Mouse (Mus musculus) hindbrain, embryonic 12.5 days (tissue): ENCODE data around the gene Gm5662. TPM values are rescaled to one million over a fixed set of nuclear protein-coding genes. Genes with fewer than 3 reads are reported as not detected.
"Not testable (repeated sequence)": the region's sequence is repeated elsewhere in the genome, so short reads cannot be mapped to it uniquely, and the experiment has no call there.

ENCODE experiments used
- ATAC-seq: fragments of 200-750 bp; cut with Nextera tagmentation; 2 replicates; pipeline ENCODE4 v1.8.0; 2017; ENCODE audit warnings: moderate TSS enrichment; ENCODE audit not compliant: low FRiP score
- H3K27ac ChIP-seq: fragments of 300-500 bp; sonication (generic); 2 replicates; pipeline ENCODE4 v1.5.1; 2016; ENCODE audit warnings: mild to moderate bottlenecking
- H3K27me3 ChIP-seq: fragments of 300-500 bp; sonication (generic); 2 replicates; pipeline ENCODE4 v1.6.1; 2016; ENCODE audit warnings: mild to moderate bottlenecking
- H3K36me3 ChIP-seq: fragments of 300-500 bp; sonication (generic); 2 replicates; pipeline ENCODE4 v1.6.1; 2016; ENCODE audit warnings: mild to moderate bottlenecking
- H3K4me1 ChIP-seq: fragments of 300-500 bp; sonication (generic); 2 replicates; pipeline ENCODE4 v1.6.1; 2016
- H3K4me2 ChIP-seq: fragments of 300-500 bp; sonication (generic); replicated peaks from 2 replicates; pipeline ENCODE4 v1.6.1; 2016; ENCODE audit warnings: mild to moderate bottlenecking
- H3K4me3 ChIP-seq: fragments of 300-500 bp; sonication (generic); 2 replicates; pipeline ENCODE4 v1.5.1; 2016; ENCODE audit warnings: mild to moderate bottlenecking
- H3K9ac ChIP-seq: fragments of 300-500 bp; sonication (generic); 2 replicates; pipeline ENCODE4 v1.6.1; 2016; ENCODE audit warnings: mild to moderate bottlenecking, moderate library complexity
- H3K9me3 ChIP-seq: fragments of 300-500 bp; sonication (generic); replicated peaks from 2 replicates; pipeline ENCODE4 v1.6.1; 2016; ENCODE audit warnings: mild to moderate bottlenecking
- WGBS: fragments of 180-500 bp; shearing (Covaris S2); methylation state at CpG from one replicate; pipeline ENCODE4 v1.1.7; 2016; 5-methylcytosine and 5-hydroxymethylcytosine counted together
- polyA plus RNA-seq: library from polyadenylated mRNA; unstranded; fragments of >200 nt; fragmentation: Nextera tagmentation; extraction: Ambion mirVana; gene quantifications from 2 replicates; pipeline ENCODE4 v1.2.1, GENCODE M21; 2016

Gm5662 gene
- polyA plus RNA-seq, result not detected in 2 replicates

- H3K27me3 ChIP-seq, H3K9me3 ChIP-seq, H3K27ac ChIP-seq, H3K4me1 ChIP-seq, H3K9ac ChIP-seq, H3K36me3 ChIP-seq, H3K4me2 ChIP-seq, ATAC-seq, H3K4me3 ChIP-seq: not testable (repeated sequence)
- WGBS, result 81% methylated on average over 5 of the region's 5 CpGs
Measured at GRCm38 (mm10) chr12:88274400-88274799, at the start of gene Gm5662. Gene Gm5662, minus strand, starts transcription at chr12:88274500.

GRCm38 (mm10) chr12:88323926-88324325 is 49.6 kb upstream of the Gm5662 start, which contains the start of gene Gm5039:
Gene Gm5039, minus strand, starts transcription at chr12:88324026.
- not testable (repeated sequence) for H3K9me3 ChIP-seq, H3K4me1 ChIP-seq, ATAC-seq, H3K4me3 ChIP-seq, H3K27ac ChIP-seq, H3K9ac ChIP-seq, H3K27me3 ChIP-seq, H3K36me3 ChIP-seq, H3K4me2 ChIP-seq
- WGBS, result 90% methylated on average over 2 of the region's 2 CpGs

GRCm38 (mm10) chr12:88314556-88314955 is 40.3 kb upstream of the Gm5662 start:
- WGBS, result 82% methylated on average over 3 of the region's 3 CpGs
- no peak for ATAC-seq
- H3K9me3 ChIP-seq, result no peaks in the 10 kb centered on the region

GRCm38 (mm10) chr12:88297171-88297570 is 22.9 kb upstream of the Gm5662 start:
- 68% methylated on average over 2 of the region's 2 CpGs for WGBS
- H3K4me2 ChIP-seq, H3K4me1 ChIP-seq, H3K4me3 ChIP-seq, ATAC-seq, H3K36me3 ChIP-seq, H3K9ac ChIP-seq, H3K9me3 ChIP-seq, H3K27me3 ChIP-seq, H3K27ac ChIP-seq: not testable (repeated sequence)

More at GRCm38 (mm10) chr12:88314556-88314955, 40.3 kb upstream of the Gm5662 start:
- Histone ChIP-seq H3K4me3 (no peak overlapping the region), H3K4me1 (no peaks in the 10 kb centered on the region), H3K9ac (no peak overlapping the region), H3K4me2 (no peak overlapping the region), H3K27me3 (no peaks in the 10 kb centered on the region), H3K36me3 (no peaks in the 10 kb centered on the region), H3K27ac (no peak overlapping the region)

- not testable (repeated sequence) for H3K4me2 ChIP-seq, H3K27me3 ChIP-seq, H3K36me3 ChIP-seq, H3K9me3 ChIP-seq, ATAC-seq, H3K4me1 ChIP-seq, H3K4me3 ChIP-seq, H3K27ac ChIP-seq, H3K9ac ChIP-seq
- 83% methylated on average over 4 of the region's 4 CpGs for WGBS
Measured at GRCm38 (mm10) chr12:88293082-88293481, 18.8 kb upstream of the Gm5662 start.

GRCm38 (mm10) chr12:88285224-88285623 is 10.9 kb upstream of the Gm5662 start:
- ATAC-seq, H3K27me3 ChIP-seq, H3K4me2 ChIP-seq, H3K36me3 ChIP-seq, H3K9ac ChIP-seq, H3K4me3 ChIP-seq, H3K4me1 ChIP-seq, H3K9me3 ChIP-seq, H3K27ac ChIP-seq: not testable (repeated sequence)
- 87% methylated on average over 5 of the region's 5 CpGs for WGBS

- H3K4me1 ChIP-seq, result no peaks in the 10 kb centered on the region
- WGBS, result 52% methylated on average over 1 of the region's 1 CpGs
- no peak overlapping the region for H3K27ac ChIP-seq
- no peak overlapping the region for H3K4me2 ChIP-seq
- no peak overlapping the region for H3K9ac ChIP-seq
- no peak for ATAC-seq
- no peak overlapping the region for H3K4me3 ChIP-seq
- H3K27me3 ChIP-seq, result no peaks in the 10 kb centered on the region
- no peaks in the 10 kb centered on the region for H3K36me3 ChIP-seq
- peaks cover 3% of the 10 kb centered on the region; the same call in 1 of the 2 replicates for H3K9me3 ChIP-seq
Measured at GRCm38 (mm10) chr12:88257241-88257640, 17.1 kb downstream of the Gm5662 start.

GRCm38 (mm10) chr12:88255917-88256316 is 18.4 kb downstream of the Gm5662 start:
- 60% methylated on average over 2 of the region's 2 CpGs for WGBS
- H3K4me1 ChIP-seq, H3K27ac ChIP-seq, H3K9me3 ChIP-seq, H3K4me2 ChIP-seq, H3K27me3 ChIP-seq, ATAC-seq, H3K36me3 ChIP-seq, H3K4me3 ChIP-seq, H3K9ac ChIP-seq: not testable (repeated sequence)

- not testable (repeated sequence) for H3K36me3 ChIP-seq, H3K4me1 ChIP-seq, ATAC-seq, H3K4me2 ChIP-seq, H3K4me3 ChIP-seq, H3K27ac ChIP-seq, H3K27me3 ChIP-seq, H3K9ac ChIP-seq, H3K9me3 ChIP-seq
- 68% methylated on average over 2 of the region's 2 CpGs for WGBS
Measured at GRCm38 (mm10) chr12:88250000-88250399, 24.3 kb downstream of the Gm5662 start, which contains the start of gene Gm8332. Gene Gm8332, minus strand, starts transcription at chr12:88250100.

GRCm38 (mm10) chr12:88245786-88246185 is 28.5 kb downstream of the Gm5662 start:
- not testable (repeated sequence) for H3K4me1 ChIP-seq, H3K4me3 ChIP-seq, H3K36me3 ChIP-seq, H3K27ac ChIP-seq, ATAC-seq, H3K9me3 ChIP-seq, H3K4me2 ChIP-seq, H3K9ac ChIP-seq, H3K27me3 ChIP-seq

GRCm38 (mm10) chr12:88242940-88243339 is 31.4 kb downstream of the Gm5662 start:
- not testable (repeated sequence) for H3K9ac ChIP-seq, H3K4me1 ChIP-seq, ATAC-seq, H3K4me2 ChIP-seq, H3K27ac ChIP-seq, H3K4me3 ChIP-seq, H3K27me3 ChIP-seq, H3K36me3 ChIP-seq, H3K9me3 ChIP-seq
- 44% methylated on average over 1 of the region's 1 CpGs for WGBS
